Mouse (Mus musculus) 3T3-L1 (cell line): Measurements from ENCODE around the gene Afdn.
A peak's percentile ranks its signal among the peaks of the same experiment; 100 is the strongest.

Experiments used
- DNase-seq: peaks from one replicate; pipeline ENCODE4 v3.0.0-alpha.2; 2015; ENCODE audit warnings: low read depth, low spot score

Afdn gene

DNA sequence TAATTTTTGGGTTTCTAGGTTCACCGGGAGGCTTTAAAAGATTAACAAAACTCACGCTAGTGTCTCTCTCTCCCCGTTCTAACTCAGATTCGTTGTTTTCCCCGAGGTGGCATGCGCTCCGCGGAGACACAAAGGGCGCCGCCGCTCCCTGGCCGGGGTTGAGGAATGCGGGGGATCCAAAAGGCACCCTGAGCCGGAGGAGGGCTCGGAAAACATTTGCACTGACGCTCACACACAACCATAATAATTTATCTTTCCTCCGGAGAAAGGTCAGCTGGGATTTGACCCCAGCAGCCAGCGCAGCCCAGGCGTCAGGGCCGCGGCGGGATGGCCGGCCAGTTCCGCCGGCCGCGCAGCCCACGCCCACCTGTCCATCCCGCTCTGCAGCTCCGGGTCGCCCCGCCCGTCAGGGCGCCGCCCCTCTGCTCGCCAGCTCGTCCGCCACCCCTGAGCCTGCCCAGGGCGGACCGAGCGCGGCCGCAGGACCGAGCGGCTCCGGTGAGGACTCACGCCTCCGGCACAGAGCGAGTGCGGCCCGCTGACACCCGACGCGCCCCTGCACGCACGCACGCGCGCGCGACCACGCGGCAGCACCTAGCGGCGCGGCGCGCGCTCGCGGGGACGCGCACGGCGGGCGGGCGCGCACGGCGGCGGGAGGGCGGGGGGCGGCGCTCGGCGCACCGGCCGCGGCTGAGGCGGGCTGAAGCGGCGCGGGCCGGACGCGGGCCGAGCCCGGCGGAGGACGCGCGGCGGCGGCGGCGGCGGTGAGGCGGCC is at the start of gene Afdn:
Gene Afdn, plus strand, starts transcription at position 687 of the 775 bp plus-strand sequence.
- DNase-seq: peak; percentile 77

DNA sequence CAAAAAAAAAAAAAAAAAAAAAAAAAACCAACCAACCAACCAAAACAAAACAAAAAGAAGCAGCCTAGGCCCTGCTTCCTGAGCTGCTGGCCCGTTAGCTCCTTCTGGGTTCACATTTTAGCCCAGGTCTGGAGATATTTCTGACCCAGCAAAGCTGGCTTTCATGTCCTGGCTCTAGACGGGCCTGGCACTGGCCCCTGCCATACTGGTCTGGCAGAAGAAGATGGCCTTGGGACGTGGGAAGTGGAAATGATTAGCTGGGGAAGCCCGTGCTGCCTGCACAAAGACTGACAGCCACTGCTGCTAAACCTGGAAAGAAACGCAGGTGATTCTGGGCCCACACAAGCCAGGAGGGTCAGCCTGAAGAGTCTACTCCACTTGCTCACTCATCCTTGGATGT is 49.2 kb upstream of the Afdn start:
- no peak for DNase-seq

DNA sequence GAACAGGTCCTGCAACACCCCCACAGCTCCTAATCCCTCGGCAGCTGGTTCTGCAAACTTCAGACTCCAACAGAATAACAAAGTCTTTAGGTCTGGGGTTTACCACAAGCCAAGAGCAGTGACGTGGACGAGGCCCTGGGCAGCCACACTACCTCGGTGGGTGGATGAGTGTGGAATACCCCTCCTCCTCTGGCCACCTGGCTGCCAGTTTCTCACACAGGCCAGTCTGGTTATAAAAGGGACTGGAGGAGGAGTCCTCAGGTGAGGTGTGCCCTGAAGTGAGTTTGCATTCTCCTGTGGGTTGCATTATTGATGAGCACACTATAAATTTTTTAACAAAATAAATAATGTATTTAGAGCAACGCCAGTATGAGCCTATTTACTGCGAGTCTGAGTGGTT is 48.2 kb upstream of the Afdn start:
- no peak for DNase-seq

DNA sequence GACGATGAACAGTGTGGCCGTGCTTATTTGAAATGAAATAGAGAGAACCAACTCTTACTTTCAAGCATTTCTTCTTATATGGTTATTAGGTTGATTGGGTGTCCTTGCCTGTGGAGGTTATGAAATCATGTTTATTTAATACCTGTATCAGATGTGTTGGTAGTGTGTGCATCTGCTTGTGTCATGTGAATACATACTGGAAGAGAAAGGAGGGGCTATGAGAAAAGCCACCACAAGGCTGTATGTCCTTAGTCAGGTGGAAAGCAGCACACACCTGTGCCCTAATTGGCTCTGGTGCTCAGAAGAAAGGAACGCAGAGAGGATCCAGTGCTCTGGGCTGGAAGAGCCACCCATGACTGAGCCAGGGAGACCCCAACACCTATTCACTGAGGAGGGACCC is 47.8 kb upstream of the Afdn start:
- DNase-seq: no peak

DNA sequence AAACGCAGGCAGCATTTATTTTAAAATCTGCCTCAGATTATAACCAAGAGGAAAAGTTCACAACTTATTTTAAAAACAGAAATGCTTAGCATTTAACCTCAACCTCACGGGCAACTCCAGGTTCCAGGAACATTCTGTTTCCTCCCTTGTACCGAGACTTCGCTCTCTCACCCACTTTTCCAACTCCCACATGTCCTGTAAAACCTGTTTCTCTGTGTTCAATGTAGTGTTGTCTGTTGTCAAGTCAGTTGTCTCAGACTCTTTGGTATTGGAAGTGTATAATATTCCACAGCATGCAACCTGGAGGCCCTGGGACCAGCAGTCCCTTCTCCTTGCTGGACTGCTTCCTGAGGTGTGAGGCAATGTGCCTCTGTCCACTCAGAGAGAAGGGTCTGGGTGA is 46.2 kb upstream of the Afdn start:
- DNase-seq: no peak

DNA sequence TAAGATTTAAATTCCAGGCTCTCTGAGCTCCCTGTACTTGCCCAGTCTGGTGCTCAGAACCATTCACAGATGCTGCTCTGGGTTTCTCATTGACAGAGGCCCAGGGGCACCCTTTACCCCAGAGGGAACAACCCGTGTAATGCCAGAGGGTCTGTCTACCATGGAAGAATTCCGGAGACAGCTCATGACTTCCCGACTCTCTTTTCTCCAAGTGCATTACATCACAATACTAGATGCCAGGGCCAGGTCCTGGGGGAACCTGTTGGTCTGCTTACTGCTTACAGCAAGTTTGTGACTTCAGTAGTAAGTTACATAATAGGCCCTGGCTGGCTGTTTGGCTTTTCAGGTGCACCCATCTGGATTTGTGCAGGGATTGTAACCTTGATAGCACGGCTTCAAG is 45.7 kb upstream of the Afdn start:
- DNase-seq: no peak

DNA sequence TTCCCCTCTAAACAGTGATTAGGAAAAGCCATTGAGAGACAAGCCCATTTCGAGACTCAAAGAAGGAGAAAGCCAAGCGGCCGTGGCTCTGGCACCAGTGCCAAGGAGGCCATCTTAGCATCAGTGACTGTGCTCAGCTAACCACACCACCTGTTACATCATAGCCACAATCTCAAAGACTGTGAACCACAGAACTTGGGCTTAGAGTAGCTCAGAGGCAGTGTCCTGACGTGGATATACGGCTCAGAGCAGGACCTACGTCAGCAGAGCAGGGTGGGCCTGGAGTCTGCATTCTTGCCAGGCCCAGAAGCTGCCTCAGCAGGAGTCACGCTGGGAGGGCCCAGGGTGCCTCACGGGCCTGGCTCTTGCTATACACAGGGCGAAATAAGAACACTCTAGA is 44.8 kb upstream of the Afdn start:
- DNase-seq: peak; percentile 70

DNA sequence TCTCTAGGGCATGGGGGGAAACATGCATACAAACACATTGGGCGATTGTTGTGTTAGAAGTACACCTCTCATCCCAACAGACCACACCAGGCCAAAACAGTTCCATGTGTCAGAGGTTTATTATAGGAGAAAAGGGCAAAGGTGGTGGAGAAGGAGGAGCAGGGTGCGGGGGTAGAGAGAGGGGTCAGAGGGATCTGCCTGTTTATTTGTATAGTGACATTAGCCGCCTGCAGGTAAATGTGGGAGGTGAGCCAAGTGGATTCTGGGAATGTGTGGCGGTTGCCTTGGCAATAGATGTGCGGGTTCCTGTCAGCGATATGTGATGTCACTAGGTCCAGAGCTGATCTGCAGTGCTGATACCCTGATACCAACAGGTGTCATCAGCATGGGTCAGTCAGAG is 44.0 kb upstream of the Afdn start:
- no peak for DNase-seq

DNA sequence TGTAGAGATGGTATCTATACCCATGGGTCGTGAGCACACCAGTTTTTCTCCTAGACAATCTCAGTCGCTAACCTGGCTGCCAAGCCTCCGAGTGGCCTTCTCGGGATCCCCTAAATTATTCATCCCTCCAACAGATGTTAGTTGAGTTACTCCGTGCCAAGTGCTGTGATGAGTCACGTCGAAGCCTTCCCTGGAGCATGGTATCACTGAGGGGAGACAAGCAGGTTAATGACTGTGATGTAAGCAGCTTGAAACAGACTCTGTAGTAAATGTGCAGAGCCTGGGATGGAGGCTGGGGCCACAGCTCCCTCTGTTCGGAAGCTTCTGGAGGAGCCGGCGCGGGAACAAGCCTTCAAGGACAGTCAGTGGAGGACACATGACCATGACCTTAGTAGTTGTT is 42.9 kb upstream of the Afdn start:
- DNase-seq: peak; percentile 93

DNA sequence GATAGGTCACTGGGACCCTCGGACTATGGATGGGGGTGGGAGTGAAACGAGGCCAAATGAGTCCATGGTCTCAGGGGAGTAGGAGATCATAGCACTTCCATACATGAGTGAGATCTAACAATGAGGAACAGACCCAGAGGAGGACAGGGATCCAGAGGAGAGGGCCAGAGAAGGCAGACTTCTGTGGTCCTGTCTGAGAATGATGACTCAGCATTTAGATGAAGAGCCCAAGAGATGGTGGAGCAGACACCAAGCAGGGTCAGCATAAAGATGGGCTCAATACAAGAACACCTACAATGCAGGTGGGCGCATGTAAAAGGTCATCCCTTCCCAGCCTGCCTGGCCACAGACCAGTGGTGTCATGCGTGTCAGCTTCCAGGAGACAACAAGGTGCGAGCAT is 40.2 kb upstream of the Afdn start:
- no peak for DNase-seq

DNA sequence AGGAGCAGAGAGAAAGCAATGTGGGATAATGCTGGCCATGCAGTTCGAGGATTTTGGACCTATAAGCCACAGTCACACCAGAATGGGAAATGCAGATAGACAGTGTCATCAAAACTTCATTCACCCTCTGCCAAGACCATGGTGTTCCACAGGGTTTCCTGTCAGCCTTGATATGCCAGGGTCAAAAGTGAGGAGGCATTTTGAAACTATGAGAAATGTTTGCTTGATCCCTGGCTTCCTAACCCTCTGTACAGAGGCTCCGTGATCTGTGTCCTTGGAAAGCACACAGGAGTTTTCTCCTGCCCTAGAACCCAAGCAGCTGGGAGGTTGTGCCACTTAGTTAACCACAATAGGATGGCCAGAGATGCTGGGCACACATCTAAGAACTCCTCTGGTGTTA is 39.0 kb upstream of the Afdn start:
- no peak for DNase-seq

DNA sequence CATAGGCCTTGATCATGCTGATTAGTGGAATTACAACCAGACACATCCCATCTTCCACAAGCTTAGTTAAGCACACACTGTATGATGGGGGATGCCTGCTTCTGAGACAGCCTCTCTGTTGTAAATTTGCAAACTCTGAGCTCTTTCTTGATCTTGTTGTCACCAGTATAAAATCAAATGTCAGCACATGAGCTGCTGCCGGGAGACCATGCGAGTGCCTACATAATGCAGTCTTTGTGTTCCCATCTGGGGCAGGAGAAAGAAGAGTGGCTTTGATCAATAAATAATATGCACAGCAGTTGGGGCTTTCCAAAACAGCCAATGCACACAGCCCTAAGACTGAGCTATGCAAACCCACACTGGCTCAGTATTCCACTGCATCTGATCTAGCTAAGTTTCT is 37.9 kb upstream of the Afdn start:
- DNase-seq: no peak

DNA sequence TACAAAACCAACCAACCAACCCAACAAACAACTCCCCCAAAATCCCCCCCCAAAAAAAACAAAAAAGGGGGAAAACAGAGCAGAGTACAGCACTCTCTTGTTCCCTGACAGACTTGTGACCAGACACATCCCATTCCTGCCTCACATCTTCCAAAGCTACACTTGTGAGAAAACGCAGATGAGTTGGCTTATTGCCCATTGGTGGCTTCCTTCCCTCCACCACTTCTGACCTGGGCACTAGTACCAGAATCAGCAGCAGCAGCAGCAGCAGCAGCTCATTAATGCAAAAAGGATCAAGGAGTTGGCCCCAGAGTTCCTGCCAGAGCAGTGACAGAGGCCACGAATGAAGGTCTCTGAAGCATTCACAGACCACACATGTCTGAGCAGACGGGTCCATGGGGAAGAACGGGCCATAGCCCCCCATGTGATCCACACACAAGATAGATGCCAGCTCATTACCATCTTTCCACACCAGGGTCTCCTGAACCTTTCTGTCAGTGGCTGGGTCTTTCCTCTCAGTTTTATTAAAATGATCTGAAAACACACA is 35.3 kb upstream of the Afdn start:
- DNase-seq: no peak

DNA sequence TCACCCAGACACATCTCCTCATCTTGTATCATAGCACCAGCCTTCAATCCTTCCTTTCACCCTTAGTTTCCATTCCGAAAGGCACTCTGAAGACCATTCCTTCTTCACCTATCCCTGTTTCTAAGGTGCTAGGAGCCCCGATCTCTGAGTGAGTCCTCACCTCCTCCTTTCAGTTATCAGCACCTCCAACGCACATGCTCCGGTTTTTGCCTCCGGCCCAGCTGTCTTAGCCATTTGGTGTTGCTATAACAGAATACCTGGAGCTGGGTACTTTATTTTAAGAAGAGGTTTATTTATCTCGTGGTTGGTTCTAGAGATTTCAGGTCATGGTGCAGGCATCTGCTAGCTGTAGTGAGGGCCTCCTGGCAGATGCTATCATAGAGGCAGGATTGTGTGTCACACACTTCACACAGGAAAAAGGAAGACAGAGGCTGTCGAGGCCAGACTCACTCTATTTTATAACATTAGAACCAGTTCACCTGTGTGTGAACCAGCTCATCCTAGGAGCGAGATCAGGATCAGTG is 33.4 kb upstream of the Afdn start:
- no peak for DNase-seq

DNA sequence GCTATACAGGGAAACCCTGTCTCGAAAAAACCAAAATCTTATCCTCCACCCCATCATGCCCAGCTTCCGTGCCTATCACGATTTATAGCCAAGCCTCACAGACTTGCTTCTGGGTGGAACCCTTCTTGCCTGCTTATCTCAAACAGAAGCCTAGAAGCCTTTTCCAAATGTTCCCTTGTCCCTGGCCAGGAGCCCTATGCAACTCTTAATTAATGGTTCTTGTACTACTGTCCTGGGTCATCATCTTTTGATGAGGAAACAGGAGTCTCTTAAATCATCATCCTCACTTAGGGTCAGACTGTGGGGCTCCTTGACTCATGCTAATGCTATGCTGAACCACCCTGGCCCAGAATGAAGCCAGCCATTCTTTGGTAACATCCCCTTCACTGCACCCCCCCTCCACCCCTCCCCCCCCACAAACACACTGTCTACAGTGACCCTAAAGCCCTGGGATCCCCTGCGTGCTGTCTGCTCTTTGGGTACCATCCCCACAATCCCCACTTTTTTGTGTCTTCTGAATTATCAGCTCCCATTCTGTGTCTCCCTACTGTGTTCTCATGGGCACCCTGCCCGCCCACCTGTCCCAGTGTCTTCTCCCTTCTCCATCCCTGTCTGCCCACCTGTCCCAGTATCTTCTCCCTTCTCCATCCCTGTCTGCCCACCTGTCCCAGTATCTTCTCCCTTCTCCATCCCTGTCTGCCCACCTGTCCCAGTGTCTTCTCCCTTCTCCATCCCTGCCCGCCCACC is 29.2 kb upstream of the Afdn start:
- DNase-seq: no peak

DNA sequence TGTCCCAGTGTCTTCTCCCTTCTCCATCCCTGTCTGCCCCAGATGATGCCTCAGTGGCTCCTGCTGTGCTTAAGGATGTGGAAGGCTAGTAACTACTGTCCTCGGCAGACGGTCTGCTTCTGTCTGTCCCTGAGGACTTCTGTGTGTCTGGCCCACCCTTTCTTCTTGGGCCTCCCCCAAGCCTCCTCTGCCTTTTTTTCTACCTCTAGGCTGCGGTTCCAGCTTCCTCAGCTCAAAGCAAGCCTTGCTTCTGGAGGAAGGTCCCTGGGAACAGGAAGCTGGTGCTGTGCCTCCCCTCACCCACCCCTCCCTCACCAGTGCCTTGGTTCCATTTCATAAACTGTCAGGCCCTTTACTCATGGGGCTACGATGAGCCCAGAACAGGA is 28.6 kb upstream of the Afdn start:
- no peak for DNase-seq

DNA sequence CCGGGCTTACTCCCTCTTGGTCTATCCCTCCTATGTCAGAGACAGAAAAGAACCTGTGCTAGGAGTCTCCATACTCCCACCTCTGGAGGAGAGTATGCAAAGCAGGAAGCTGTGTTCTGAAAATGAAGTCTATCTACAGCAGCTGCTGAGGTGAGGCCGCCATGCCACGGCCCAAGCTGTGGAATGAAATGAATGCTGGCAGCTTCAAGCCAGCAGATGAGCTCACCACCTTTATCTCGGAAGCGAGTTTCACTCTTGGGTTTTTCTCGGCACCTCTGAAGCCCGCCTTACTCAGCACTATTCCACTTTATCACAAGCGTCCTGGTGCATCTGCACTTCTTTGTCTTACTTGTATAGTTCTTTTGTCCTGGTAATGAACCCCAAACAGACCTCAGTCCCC is 27.7 kb upstream of the Afdn start:
- no peak for DNase-seq

DNA sequence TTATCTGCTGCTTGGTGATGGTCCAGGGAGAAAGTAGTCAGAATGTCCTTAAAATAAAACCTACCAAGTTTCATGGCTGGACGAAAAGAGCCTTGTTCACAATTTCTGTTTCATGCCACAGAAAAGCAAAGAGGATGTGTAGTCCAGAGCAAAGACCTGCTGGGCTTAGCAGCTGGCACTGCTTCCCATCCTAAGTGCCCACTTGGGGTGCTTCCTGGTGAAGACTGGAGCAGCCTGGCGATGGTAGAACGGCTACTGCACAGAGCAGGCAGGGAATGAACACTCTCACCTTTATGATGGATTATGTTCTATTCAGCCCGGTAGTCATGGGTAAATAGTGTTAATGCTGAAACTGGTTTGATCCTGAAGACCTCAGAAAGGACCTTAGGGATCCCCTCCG is 26.4 kb upstream of the Afdn start:
- DNase-seq: no peak

DNA sequence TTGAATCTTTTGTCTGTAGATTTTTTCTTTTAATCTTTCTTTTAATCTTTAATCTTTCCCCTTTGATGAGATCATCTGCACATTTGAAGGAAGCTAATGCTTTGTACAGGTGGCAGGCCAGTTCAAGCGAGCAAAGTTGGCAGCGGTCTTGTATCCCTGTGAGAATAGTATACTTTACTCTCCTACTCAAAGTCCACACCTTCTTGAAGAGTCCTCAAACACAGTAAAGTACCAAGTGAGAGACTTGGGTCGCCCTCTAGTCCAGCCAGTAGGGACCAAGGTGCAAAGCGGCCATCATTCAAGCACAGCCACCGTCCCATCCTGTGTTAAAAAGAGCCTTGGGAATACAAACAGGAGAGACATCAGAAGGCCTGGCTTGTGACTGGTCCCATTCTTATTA is 25.3 kb upstream of the Afdn start:
- DNase-seq: no peak

DNA sequence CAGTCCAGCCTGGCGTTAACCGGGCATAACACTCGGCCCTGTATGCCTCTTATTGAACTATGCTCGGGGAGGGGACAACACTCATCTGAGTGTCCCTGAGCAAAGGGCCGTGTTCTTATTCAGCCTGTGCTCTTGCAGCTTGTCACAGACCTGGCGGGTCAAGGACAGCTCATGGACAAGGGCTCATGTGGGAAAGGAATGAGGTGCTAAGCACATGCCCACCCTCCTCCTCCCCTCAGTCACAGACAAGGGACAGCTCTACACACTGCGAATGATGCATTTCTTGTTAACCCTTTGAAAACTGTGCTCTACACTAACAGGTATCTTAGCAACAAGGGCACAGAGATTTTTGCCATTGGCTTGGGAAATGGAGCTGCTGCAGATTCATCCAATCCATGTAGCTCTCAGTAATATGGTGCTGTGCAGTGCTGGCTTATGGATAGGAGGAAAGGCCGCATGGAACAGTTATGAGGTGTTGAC is 24.5 kb upstream of the Afdn start:
- no peak for DNase-seq

DNA sequence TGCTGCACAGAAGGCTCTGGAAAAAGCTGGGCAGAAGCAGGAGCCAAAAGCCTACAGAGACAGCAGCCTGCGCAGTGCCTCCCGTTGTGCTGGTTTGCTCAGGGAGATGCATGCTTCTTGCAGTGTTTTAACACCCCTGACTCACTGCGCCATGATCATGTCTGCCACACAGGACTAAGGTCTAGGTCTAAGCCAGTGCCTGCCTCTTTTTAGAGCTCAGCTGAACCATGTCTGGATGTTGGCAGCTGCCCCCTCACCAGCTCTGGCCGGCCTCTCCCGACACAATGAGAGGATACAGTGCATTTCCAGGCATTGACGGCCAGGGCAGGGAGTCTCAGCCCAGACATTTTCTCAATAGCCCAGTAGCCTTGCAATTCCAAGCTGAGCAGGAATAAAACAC is 23.0 kb upstream of the Afdn start:
- no peak for DNase-seq

DNA sequence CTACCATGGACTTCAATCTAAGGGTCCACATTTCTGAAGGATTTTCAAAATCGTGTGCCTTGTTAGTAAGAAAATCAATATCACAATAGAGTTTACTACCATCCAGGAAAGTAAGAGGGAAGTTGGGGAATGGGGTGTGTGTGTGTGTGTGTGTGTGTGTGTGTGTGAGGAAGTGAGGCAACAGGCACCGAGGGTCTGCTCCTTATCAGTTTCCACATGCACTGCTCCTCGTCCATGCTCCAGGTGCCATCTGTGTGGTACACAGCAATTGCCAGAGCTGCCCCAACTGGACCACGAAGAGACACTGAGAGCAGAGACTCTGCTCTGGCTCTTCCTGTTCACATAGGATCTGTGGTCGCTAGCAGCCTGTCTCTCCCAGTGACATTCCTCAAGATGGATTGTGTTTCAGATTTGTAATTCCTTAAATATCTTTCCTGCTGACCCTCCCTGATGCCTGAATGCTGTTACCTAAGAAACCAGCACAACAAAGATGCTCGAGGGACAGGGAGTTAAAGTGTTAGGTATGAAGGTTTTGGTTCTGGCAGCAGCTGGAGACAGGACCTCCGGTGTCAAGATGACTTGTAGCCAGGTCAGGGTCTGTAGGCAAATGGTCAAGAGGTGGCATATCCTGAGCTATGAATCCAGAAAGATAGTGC is 22.1 kb upstream of the Afdn start:
- peak; percentile 56 for DNase-seq
